Mouse (Mus musculus) retina, adult 2 months (tissue): ENCODE results near the gene Pdia3.
"Not testable (repeated sequence)": the region's sequence is repeated elsewhere in the genome, so short reads cannot be mapped to it uniquely, and the experiment has no call there.

Experiments used
- DNase-seq: peaks from one replicate; pipeline ENCODE4 v3.0.0-alpha.2; 2012; ENCODE audit warnings: low read depth, low spot score

Pdia3 gene

GRCm38 (mm10) chr2:121442259-121443067 lies 28.9 kb downstream of the Pdia3 start:
- no peak for DNase-seq

DNA sequence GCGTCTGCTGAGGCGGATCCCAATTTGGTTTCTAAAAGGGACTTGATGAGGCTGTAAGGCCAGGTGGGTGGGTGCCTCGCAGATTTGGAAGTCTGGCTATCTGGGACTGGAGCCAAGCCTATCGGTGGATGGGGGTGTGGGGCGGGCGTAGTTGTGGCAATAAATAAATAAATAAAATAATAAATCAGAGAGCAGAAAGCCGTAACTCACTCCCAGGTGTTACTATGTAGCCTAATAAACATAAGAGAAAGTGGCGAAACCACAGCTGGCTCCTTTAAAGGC lies 29.4 kb downstream of the Pdia3 start:
- DNase-seq: no peak

DNA sequence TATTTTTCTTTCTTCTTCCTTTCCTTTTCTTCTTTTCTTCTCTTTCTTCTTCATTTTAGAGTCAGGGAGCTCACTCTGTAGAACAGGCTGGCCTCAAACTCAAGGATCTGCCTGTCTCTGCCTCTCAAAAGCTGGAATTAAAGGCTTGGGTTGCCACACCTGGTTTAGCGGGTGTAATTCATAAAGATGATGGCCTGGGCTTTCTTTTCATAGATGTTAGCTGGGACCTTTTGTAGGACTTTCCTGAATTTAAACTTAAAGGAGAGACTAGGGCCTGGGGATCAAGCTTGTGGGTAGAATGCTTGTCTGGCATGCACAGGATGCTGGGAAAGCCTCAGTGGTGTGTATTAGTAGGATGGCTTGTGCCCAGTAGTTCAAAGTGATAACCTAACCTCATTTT lies 30.6 kb downstream of the Pdia3 start, which contains the start of gene Ell3:
Ell3 (minus strand) TSS at position 101 of the 400 bp plus-strand sequence.
- no peak for DNase-seq

DNA sequence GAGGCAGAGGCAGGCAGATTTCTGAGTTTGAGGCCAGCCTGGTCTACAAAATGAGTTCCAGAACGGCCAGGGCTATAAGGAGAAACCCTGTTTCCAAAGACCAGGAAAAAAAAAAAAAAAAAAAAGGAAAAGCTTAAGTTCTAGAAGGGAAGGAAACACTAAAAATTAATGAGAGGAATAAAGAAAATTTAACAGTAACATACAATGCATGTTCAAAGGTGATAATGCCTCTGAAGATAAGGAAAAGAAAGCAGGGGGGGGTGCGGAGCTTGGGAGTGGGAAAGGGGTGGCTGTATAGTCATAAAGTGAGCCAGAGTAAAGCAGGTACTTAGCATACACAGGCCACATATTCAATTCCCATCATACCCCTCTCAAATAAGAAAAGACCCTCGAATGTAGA lies 31.5 kb downstream of the Pdia3 start:
- no peak for DNase-seq

DNA sequence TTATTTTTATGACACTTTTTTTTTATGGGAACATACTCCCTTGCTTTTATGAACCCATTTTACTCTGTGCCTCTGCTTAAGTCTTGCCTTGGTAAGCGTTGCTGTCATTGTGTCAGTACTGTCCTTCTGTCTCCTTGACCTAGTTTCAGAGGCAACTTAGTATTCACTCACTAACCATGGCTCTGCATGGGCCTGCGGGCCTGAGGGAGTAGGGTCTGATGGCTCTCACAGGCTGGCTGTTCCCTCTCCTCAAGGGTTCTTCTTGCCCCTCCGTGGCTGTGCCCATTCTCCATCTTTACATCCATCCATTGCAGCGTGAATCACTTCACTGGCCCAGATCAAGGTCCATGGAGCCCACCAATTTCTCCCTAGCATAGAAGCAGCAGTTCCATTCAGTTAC lies 32.9 kb downstream of the Pdia3 start:
- DNase-seq: no peak

- no peak for DNase-seq
Measured at GRCm38 (mm10) chr2:121447006-121447405, 33.4 kb downstream of the Pdia3 start.

DNA sequence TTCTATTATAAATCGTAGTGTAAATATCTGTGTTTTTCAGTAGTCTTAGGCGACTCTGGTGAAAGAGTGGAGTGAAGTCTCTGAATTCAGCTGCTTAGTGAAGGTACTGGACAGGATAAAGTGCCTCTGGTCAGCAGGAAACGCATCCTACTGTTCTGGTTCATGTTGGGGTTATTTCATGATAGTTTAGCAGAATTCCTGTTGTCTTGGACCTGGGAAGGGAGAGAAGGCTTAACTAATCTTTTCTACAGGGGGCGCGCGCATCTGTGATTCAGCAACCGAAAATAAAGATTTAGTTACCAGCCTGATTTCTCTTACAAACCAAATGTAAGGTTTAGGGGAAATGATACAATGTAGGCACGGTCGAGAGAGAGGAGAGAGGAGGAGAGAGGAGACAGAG lies 34.6 kb downstream of the Pdia3 start:
- no peak for DNase-seq

GRCm38 (mm10) chr2:121448739-121449535 lies 35.4 kb downstream of the Pdia3 start, which contains the start of gene Serf2:
Gene Serf2 (plus strand): TSS chr2:121449195.
- DNase-seq: peak; percentile 96

DNA sequence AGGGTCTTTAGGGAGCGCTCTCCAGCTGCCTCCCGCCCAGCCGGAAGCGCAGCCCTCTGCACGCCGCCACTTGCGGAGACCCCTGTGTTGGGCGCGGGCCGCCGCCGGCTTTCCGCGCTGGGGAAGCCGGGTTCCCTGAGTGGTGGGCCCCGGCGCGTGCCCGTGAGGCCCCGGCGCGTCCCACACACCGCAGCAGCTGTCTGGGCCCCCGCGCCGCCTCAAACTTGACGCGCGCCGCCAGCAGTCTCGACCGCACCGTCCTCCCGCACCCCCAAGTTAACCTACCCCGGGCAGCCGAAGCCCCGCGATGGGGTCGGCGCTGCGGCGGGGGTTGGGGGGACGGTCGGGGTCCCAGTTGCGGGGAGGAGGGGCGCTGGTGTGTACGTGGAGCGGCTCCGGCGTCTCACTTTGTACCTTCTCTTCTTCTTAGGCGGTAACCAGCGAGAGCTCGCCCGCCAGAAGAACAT lies 36.0 kb downstream of the Pdia3 start:
- no peak for DNase-seq

DNA sequence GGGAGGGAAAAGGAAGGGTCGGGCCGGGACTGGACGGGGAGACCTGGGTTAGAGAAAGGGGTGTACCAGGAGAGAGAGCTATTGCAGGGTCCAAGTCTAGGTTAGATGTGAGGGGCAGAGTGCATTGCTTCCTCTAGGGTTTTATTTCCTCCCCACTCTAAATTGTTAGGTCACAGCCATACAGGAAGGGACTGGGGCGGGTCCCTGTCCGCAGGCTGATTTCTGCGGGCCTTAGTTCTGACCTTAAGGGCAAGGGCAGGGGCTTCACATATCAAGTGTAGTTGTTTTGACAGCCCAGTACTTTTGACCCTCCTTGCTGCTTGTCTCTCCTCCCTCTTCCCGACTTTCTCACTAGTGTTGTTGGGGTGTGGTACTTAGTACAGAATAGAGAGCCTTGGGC lies 36.5 kb downstream of the Pdia3 start:
- DNase-seq: no peak

DNA sequence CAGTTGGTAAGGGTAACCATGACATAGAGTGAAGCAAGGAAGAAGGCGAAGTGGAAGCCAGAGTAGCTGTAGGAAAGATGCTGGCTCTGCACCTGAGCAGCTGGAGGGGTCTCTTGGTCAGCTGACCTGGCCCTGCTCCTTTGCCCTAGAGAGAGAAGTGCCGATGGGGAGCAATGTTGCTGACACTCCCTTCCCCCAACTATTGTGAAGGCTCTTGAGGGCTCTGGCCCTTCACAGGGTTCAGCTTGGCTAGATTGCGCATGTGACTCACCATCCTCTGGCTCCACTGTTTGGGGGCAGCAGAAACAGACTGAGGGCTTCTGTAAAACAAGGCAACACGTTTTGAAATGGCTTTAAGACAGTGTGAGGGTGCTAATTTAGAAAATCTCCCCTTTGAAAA lies 38.8 kb downstream of the Pdia3 start:
- no peak for DNase-seq

DNA sequence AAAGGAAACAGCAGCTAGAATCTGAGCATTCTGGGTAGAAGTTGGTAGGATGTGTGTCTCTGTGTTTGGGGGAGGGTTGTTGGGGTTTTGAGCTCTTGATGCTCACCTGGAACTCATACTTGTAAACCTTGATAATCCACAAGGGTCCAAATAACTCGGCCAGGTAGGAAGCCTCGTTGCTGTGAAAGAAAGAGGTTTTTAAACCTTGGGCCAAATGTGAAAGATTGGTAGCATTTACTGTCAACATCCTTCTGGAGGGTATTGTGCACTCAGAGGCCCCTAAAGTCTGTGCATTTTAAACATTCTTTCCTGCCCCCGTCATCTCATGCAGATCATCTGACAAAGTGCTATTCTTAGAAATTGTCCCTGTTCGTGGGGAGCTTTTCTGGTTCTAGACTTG lies 39.4 kb downstream of the Pdia3 start, which contains the start of gene Hypk:
Hypk (plus strand) TSS at position 301 of the 400 bp plus-strand sequence.
- DNase-seq: no peak

DNA sequence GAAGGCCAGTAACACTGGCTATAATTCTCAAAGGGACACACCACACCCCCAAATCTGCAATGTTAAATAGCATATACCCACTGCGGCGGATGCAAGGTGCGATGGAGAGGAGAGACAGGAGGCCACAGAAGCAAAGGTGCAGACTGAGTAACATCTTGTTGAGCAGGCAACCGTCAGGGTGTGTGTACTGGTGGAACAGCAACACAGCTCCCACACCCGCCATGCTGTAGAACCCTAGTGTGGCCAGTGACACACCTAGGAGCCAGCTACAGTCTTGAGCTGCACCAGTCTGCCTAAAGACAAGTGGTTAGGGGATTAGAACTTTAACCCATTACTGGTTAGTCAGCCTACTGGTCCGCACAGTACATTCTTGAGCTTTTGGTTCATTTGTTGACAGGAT lies 40.3 kb downstream of the Pdia3 start:
- DNase-seq: no peak

GRCm38 (mm10) chr2:121455534-121455933 lies 42.0 kb downstream of the Pdia3 start:
- DNase-seq: no peak

DNA sequence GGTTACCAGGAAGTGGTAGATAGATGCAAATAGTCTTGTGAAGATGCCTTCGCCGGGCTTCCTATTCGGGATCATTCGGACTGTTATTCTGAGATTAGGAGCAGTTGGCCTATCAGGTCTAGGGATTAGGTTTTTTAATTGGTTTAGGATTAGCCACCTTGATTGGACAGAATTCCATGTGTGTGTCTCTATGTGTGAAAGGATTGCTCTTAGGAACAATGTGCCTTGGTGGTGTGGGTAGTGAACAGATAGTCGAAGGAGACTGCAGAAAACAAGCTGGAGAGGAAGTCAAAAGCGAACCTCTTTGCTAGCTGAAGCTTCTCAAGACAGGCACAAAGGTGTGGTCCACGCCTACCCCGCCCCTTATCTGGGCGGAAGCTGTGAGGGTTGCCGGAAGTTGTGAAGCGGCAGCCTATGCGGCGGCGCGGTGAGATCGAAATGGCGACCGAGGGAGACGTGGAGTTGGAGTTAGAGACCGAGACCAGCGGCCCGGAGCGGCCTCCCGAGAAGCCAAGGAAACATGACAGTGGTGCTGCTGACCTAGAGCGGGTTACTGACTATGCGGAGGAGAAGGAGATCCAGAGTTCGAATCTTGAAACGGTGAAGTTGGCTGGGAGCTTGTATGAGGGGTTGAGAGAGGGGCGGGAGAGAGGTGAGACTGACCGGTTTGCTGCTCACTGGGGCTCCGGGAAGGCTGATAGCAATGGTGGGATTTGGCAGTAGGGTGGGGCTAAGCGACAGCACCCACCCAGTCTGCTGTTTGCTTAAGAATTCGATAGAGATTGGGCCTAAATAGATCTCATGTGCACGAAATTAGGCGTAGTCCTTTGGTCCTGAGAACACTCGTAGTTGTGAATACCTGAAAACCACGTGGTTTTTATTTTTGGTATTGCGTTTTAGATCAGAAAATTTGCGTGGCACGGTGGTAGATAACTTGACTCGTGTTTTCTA lies 43.4 kb downstream of the Pdia3 start, which contains the start of gene Serinc4:
Serinc4 (minus strand) TSS at position 90 of the 951 bp plus-strand sequence.
- peak; percentile 84 for DNase-seq

DNA sequence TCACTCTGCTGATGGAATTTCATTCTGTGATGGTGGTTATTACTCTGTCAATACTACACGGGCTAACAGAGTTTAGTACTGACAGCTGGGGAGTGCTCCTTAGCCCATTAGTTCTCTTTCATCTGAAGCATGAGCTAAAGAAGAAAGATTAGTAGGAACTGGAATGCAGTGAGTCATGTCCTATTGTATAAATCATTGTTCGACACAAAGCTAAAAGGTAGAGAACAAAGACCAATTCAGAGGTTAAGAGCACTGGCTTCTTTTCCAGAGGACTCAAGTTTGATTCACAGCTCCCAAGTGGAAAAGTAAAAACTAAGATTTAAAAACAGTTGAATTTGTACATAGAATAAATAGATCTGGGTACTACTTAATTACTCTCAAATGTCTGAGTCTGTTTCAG lies 46.5 kb downstream of the Pdia3 start:
- no peak for DNase-seq

DNA sequence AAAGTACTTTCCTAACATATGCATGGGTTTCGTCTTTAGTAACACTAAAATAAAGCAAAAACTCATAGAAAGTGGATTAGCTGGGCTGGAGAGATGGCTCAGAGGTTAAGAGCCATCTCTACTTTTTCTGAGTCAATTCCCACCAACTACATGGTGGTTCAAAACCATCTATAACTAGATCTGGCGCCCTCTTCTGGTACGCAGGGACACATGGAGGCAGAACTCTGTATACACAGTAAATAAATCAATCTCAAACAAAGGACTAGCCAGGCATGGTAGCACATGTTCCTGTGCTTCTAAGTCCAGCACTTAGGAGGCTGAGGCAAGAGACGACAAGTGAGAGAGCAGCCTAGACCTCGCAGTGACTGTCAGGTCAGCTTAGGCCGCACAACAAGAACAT lies 55.4 kb downstream of the Pdia3 start:
- not testable (repeated sequence) for DNase-seq

DNA sequence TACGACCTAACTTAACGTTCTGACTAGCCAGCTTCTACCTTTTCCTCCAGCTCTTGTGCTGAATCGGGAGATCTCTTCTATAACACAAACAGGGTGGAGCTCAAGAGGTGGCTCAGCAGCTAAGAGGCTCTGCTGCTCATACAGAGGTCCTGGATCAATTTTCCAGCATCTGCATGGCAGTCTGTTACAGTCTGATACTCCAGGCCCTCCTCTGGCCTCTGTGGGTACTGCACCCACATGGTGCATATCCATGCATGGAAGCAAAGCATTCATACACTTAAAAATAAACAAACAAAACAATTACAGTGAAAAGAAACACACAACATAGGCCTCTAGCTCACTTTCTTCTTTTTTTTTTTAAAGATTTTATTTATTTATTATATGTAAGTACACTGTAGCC lies 59.2 kb downstream of the Pdia3 start:
- DNase-seq: not testable (repeated sequence)

GRCm38 (mm10) chr2:121473301-121474179 lies 60.0 kb downstream of the Pdia3 start, which contains the start of gene Mfap1b:
Gene Mfap1b (minus strand): TSS chr2:121474067.
- peak; percentile 81 for DNase-seq

DNA sequence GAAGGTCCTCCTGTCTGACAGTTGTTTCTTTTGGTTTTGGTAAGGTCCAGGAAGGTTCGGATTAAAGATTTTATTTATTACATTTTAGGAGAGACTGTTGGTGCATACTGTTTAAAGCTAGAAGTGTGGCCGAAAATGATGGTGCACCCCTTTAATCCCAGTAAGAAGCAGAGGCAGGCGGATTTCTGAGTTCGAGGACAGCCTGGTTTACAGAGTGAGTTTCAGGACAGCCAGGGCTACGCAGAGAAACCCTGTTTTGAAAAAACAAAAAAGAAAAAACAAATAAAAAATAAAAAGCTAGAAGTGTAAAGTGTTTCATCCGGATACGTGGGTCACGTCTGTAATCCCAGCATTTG lies 60.6 kb downstream of the Pdia3 start:
- no peak for DNase-seq
